Mouse (Mus musculus) urinary bladder, adult 18-20 months (tissue): ENCODE data around the gene Mms19.

Experiments used
- DNase-seq, 2 experiments: peaks; one replicate each; pipeline ENCODE4 v3.0.0; 2022; ENCODE audit warnings: low spot score in 2 of 2, mixed read lengths in 2 of 2

Gene Mms19

DNA sequence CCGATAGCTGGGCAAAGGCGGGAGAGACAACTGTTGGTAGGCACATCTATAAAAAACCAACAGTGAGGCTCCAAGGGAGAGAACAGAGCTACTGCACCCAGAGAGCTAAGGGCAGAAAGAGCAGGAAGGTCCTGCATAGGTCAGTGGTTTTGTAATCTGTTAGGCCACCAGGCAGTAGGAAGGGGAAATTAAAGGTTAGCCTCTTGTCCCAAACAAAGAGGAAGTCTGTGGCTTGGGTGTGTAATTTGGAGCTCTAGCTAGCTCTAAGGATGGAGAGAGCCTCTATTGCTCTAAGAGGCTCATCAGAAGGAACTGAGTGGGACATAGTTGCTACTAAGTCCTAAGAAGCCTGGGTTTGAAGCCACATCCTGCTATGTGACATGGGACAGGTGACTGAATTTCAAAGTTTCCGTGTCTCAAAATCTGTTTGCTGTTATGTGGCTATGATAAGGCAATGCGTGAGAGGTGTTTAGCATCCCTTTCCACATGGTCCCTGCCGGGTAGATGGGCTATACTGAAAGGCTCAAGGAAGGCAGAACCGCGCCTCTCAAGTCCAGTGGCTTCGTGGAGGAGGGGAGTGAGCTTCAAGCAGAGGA lies 80.4 kb downstream of the Mms19 start:
- DNase-seq = no peak

- peak in 1 of 2 experiments; percentile 12 for DNase-seq
These were observed 82.1 kb downstream of the Mms19 start for GRCm38 (mm10) chr19:41898860-41899259.

DNA sequence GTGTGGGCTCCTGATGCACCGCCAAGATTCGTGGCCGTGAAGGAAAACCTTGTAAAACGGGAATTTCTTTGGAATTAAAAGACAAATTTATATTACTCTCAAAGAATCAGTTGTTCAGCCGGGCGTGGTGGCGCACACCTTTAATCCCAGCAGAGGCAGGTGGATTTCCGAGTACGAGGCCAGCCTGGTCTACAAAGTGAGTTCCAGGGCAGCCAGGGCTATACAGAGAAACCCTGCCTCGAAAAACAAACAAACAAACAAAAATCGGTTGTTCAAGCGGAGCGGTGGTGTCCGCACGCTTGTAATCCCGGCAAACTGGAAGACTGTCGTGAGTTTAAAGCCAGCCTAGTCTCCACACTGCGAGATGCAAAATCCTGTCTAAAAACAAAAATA lies 84.6 kb downstream of the Mms19 start:
- DNase-seq = no peak

DNA sequence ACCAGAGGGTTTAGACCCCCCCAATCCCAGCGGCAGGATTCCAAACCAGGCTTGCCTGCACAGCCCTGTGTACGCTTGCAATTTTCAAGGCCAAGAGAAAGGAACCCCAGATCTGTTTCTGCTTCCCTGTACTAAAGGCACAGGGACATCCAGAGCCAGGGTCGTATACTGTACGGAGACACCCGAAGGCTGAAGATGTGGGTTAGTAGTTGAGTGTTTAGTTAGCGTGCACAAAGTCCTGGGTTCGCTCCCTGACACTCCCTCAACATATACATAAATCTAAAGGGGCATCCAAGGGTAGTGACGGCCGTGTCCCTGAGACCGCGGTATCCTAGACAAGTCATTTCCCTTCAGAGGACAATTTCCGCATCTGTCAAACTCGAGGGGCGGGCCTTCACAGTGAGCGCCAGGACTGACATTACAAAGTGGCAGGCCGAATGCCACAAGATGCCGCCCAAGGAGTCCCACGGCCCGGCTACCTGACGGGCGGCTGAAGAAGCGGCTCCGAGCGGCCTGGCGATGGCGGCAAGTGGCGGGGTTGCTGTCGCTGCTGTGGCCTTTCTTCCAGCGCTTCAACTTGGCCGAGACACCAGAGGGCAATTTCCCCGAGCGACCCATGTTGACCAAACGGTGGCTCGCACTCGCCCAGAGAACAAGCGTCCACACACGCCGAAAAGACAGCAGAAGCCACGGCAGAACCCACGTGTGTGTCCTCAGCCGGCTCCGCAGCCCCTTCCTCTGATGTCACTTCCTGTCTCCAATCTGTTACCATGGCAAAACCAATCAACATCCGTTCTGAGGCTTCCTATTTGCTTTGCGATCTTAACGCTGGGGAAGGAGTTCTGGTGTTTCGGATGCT lies 85.3 kb downstream of the Mms19 start, which contains the start of gene Rrp12:
Gene Rrp12, minus strand, starts transcription at position 714 of the 859 bp plus-strand sequence.
- peak; percentile 63 to 75 for DNase-seq

DNA sequence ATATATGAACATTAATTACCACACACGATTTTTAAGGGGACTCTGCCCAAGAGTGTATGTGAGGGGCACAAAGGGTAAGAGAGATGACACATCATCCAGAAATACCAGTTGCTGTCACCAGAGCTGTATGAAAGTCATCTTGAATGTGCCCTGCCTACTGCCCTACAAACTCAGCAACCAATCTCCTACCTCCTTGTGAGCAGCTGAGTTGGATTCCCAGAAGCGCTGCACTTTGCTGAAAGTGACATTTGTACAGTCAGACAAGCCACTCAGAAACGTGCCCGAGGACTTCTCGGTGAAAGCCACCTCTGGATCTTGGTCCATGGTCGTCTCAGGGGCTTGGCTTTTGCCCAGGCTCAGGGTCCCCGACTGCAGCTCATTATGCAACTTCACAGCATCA lies 86.0 kb downstream of the Mms19 start:
- DNase-seq = no peak
